Mouse (Mus musculus) layer of hippocampus, adult 18-20 months (tissue): ENCODE measurements around the gene Duxf3. TPM values are rescaled to one million over a fixed set of nuclear protein-coding genes. Genes with fewer than 3 reads are reported as not detected.
"Not testable (repeated sequence)": the region's sequence is repeated elsewhere in the genome, so short reads cannot be mapped to it uniquely, and the experiment has no call there.

ENCODE experiments used
- DNase-seq, 2 experiments: peaks; one replicate each; pipeline ENCODE4 v3.0.0; 2022; ENCODE audit warnings: low spot score in 2 of 2
- total RNA-seq, 2 experiments: library from RNA; stranded (reverse); gene quantifications; 2 replicates each; pipeline ENCODE4 v1.2.3; 2021

Duxf3 gene
- total RNA-seq, 2 experiments from 2014 or later, result not detected

DNA sequence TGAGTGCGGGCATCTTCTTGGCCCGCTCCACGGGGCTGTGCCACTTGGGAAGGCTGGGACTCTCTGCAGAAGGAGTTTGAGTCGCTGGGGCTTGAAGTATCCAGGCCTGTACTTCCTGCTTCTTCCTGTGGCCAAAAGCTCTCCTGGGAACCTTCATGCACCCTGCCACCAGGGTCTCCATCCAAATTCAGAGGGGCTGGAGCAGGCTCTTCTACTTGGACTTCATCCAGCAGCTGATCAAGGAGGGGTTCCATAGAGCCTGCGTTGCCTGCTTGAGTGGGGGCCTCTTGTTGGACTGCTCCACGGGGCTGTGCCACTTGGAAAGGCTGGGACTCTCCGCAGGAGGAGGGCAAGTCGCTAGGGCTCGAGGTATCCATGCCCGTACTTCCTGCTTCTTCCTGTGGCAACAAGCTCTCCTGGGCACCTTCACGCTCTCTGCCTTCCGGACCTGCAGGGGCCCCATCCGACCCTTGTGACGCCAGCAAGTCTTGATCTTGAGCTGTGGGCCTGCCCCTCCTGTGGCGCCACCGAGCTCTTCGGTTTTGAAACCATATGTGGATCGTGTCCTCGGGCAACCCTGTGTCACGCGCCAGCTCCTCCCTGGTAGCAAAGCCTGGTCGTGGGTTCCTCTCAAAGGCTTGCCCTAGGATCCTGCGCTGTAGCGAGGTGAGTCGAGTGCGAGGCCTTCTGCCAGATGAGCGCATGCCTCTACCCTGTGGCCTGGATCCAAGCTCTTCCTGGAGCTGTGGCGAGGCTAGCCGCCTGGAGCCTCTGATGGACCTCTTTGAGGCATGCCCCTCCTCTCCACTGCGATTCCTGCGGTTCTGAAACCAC is 8.3 kb downstream of the Duxf3 start:
- peak; percentile 63 to 65 for DNase-seq

DNA sequence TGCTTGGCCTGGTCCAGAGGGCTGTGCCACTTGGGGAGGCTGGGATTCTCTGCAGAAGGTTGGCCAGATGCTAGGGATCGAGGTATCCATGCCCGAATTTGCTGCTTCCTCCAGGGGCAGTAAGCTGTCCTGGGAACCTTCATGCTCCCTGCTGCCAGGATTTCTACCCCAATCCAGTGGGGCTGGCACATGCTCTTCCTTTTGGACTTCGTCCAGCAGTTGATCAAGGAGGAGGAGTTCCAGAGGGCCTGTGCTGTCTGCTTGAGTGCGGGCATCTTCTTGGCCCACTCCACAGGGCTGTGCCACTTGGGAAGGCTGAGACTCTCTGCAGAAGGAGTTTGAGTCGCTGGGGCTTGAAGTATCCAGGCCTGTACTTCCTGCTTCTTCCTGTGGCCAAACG is 9.3 kb downstream of the Duxf3 start:
- DNase-seq, result not testable (repeated sequence)

DNA sequence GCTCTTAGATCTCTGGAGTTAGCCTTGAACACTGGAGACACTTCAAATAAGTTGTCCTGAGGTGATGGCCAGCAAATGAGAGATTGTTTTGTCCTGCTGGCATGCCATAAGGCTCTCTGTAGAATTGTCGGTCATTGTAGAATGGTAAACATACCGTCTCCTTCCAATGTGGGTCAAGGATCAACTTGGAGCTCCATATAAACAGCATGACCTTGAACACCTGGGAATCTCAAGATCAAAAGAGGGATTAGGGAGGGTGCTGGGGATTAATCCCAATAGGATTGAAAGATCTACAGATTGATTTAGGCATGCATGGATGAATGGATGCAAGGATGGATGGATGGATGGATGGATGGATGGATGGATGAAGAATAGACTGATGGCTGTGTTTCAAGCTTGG is 10.9 kb downstream of the Duxf3 start:
- peak in 1 of 2 experiments; percentile 45 for DNase-seq

DNA sequence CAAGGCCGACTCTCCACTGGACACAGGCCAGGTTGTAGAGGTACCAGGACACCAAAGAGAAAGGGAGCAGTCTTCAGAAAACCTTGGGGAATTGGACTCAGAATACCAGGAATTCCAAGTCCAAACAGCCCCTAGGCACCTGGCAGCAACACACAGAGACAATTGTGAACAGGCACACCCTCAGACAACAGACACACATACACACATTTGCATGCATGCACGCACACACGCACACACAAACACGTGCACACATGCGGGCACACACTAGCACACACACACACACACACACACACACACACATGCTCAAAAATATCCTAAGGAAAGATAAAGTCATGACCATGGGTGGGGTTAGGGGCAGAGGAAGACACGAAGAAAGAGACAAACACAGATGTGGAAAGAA is 11.7 kb downstream of the Duxf3 start:
- DNase-seq, result no peak

DNA sequence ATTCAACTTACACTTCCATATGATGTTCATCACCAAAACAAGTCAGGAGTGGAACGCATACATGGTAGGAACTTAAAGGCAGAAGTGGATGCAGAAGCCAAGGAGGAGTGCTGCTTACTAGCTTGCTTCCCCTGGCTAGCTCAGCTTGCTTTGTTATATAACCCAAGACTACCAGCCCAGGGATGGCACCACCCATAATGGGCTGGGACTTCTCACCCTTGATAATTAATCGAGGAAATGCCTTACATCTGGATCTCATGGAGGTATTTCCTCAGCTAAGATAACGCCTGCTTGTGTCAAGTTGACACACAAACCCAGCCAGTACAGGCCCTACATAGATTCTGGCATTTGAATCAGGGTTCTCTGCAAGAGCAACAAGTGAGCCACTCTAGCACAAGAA is 15.1 kb downstream of the Duxf3 start:
- no peak for DNase-seq

DNA sequence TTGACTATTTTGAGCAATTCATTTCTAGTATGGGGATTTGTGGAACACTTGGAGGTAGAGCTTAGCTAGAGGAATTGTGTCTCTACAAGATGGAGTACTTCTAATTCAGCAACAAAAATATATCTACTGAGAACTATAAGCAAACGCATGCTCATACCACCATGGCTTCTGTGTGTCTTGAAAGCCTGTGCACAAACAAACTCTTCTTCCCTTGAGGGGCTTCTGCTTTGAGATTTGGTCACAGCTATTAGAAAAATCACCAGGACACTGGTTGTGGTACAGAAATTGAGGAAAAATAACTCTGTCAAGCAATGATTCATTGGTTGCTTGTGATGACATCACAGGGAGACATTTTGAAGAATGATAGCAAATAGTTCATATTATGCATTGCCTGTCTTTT is 17.1 kb downstream of the Duxf3 start:
- DNase-seq, result no peak

DNA sequence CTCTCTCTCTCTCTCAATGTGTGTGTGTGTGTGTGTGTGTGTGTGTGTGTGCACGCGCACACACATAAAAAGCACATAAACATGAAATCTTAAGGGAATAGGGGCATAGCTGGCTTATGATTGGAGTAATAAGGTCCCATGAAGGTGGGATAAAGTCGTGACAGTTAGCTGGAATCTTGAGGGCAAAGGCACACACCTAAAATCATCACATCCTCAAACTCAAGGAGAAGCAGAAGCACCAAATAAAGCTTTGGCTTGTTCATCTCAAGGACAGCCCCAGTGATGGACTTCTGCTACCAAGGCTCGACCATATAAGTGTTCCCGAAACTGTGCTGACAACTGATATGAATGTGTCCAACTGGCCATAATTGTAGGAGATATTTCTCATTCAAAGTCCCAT is 17.5 kb downstream of the Duxf3 start:
- no peak for DNase-seq

DNA sequence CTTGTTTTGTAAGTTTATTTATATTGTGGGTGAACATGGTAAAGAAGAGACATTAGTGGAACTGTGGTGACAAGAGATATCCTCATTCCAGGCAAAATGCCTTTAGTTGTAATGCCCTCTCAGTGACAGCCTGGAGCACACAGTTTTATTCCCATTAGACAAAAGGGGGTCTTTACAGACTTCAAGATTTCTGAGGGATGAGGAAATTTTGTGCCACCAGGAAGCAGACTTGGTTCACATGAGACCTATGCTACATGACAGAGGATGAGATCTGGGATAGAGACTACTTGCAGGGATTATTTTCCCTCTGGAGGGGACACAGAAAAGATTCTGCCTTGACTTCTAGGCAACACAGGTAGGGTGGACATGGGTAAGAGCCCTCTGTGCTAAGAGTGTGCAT is 18.0 kb downstream of the Duxf3 start:
- no peak for DNase-seq

DNA sequence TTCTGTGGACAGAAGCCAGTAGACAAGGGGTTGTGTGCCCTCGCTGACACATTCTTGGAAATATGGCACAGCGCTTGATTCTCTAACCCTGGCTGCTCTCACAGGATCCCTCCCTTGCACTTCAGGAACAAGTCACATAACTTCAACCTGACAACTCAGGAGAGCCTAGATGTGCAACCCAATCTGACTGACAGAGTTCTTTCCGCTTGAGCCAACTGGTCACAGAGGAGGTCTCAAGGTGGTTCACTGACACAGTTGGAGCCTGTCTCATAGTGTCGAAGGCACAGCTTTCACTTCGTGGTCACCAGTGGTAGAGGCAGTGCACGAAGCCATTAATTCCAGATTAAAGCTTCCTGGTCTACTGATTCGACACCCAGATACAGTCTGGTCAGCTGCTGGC is 20.2 kb downstream of the Duxf3 start:
- DNase-seq, result no peak

DNA sequence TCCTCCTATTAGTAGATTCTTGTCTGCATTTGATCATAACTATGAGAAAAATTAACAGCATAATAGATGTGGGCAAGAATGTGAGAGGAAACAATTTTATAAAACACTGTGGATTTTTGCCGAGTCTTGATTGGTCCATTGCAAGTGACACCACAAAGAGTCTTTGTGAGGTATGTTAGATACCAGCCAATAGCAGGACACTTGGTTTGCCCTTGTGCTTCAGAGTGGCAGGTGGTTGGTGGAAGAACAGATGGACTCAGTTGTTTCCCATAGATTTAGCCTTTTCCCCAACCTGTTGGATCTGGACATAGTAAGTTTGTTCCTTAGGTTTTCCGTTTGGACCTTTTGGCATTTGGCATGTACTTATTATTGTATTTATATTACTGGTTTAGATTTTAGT is 21.3 kb downstream of the Duxf3 start:
- DNase-seq, result no peak

DNA sequence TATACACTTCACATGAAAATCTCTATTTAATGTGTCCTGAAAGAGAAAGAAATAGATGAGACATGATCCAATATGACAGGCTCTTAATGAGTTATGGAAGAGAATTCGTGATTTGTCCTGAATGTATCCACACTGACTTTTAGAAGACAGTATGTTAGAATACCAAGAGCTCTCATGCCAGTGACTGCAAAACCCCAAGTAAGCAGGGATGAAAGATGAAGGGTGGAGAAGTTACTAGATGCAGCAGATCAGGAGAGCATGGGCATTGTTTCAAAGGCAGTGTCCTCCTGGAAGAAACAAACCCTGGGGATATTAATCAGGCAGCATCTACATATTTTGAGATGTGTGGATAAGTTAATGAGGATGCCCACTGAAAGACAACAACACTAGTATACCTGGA is 22.0 kb downstream of the Duxf3 start:
- no peak for DNase-seq

DNA sequence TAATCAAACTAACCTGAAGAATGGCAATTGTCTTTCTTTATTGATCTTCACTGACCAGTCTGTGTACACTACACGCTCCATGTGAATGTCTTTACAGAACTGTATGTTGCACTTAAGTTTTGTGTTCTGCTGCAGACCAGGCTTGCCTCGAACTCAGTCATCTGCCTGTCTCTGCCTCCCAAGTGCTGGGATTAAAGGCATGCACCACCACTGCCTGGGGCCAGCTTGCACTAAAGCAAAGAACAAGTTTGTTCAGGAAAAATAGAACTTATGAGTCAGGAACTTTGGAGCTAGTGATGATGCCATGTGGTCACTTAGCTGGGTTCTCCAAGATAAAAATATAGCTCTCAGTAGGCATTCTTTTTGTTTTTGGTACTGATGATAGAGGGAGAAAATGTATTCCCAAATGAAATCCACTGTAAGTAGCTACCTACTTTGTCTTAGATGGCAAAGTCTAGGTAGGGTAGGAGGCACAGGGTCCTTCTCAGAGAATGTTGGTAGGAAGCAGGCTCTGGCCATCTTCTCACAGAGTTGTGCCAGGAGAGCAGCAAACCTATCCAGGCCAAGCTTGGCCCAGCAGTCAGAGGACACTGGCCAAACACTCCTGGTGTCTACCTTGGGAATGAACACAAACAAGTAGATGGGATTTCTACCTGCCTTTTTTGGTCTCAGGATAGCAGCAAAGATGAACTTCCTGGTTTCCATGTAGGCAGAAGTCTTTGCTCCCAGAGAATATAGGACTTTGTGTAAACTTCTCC is 22.6 kb downstream of the Duxf3 start:
- no peak for DNase-seq

DNA sequence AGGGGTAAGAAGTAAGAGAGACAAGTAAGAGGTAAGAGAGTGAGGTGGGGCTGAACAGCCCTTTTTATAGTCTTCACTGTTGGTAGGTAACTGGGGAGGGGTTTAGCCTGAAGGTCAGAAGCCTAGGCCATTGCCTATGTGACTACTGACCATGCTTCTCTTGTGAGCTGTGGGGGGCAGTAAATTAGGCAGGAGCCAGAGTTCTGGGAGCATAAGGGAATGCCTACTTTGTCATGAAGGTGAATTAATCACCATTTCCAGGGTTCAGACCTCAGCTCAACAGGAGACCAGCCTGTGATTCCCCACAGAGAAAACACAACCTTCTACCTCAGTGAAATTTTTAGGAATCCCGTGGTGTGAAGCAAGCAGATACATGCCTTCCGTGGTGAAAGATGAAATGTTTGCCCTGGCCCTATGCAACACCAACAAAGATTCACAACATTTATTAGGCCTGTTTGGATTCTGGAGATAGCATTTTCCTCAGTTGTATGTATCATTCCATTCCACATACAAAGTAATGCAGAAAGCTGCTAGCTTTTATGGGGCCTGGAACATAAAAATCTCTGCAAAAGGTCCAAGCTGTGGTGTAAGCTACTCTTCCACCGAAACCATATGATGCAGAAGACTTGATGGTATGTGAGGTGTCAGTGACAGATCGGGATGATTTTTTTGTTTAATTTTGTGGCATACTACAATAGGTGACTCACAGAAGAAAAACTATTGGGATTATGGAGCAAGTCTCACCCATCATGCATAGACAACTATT is 25.7 kb downstream of the Duxf3 start:
- no peak for DNase-seq

DNA sequence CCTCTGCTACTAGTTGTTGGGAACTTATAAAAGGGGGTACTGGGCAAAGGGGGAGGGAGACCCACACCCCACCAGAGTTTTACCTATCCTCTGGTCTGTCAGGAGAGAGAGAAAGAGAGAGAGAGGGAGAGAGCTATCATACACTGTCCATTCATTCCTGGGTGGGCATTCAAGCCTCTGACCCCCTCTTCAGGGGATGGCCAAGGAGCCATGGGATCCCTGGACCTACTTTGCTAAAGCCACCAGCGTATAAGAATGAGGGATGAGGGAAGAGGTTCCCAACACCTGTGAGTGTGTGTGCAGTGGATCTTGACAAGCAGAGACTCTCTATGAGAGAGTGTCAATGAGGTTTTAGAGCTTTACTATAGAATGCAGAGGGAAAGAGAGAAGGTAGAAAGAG is 26.5 kb downstream of the Duxf3 start:
- no peak for DNase-seq

Other genes starting within 250 kb of the Duxf3 start
- not detected for gene AW822073, start 7.7 kb downstream of the Duxf3 start, total RNA-seq
- not detected for gene Gm4981, start 4.0 kb upstream of the Duxf3 start, total RNA-seq
- gene Gcc2, start 22.8 kb upstream of the Duxf3 start, total RNA-seq, result 10 to 100 TPM; 77.6 to 89.1 TPM
- 10 to 100 TPM; 18.9 to 20.4 TPM for gene Lims1, start 90.8 kb upstream of the Duxf3 start, total RNA-seq
- 10 to 100 TPM; 79.4 to 80.8 TPM for gene Ranbp2, start 214.2 kb upstream of the Duxf3 start, total RNA-seq